Mouse (Mus musculus) CH12F3 (cell line): ENCODE measurements around the gene Polrmt.
"Not testable (repeated sequence)": the region's sequence is repeated elsewhere in the genome, so short reads cannot be mapped to it uniquely, and the experiment has no call there.

Experiments
- in situ Hi-C: fragments of 300-500 bp; cut with MboI; formaldehyde crosslinking; loops from 2 replicates; pipeline ENCODE4 v1.14.3; 2020; ENCODE audit warnings: low sequenced_read_pairs

The Polrmt gene

GRCm38 (mm10) chr10:79712499-79713126 is 33.8 kb downstream of the Polrmt start:
- in situ Hi-C loops: no loop called here

GRCm38 (mm10) chr10:79712029-79712428 is 34.4 kb downstream of the Polrmt start:
- in situ Hi-C loops: no loop called here

GRCm38 (mm10) chr10:79709307-79709706 is 37.1 kb downstream of the Polrmt start:
- in situ Hi-C loops: no loop called here

GRCm38 (mm10) chr10:79708668-79709067 is 37.7 kb downstream of the Polrmt start:
- in situ Hi-C loops: no loop called here

GRCm38 (mm10) chr10:79707759-79708158 is 38.6 kb downstream of the Polrmt start:
- in situ Hi-C loops: no loop called here

GRCm38 (mm10) chr10:79707162-79707561 is 39.2 kb downstream of the Polrmt start:
- in situ Hi-C loops: no loop called here

GRCm38 (mm10) chr10:79706406-79707094 is 39.8 kb downstream of the Polrmt start:
- in situ Hi-C loops: no loop called here

- in situ Hi-C loops: no loop called here
These were observed 40.4 kb downstream of the Polrmt start for GRCm38 (mm10) chr10:79705951-79706350.

GRCm38 (mm10) chr10:79704970-79705360 is 41.4 kb downstream of the Polrmt start:
- in situ Hi-C loops: no loop called here

- in situ Hi-C loops: no loop called here
These were observed 42.1 kb downstream of the Polrmt start, which contains the start of gene Bsg for GRCm38 (mm10) chr10:79704065-79704969. TSS of gene Bsg (plus strand) at chr10:79704491.

- in situ Hi-C loops: no loop called here
These were observed 42.8 kb downstream of the Polrmt start for GRCm38 (mm10) chr10:79703541-79703940.

- in situ Hi-C loops: not testable (repeated sequence)
These were observed 43.4 kb downstream of the Polrmt start for GRCm38 (mm10) chr10:79702970-79703369.

GRCm38 (mm10) chr10:79701443-79702129 is 44.8 kb downstream of the Polrmt start:
- in situ Hi-C loops: no loop called here

GRCm38 (mm10) chr10:79700676-79701075 is 45.7 kb downstream of the Polrmt start:
- in situ Hi-C loops: no loop called here

GRCm38 (mm10) chr10:79698459-79698858 is 47.9 kb downstream of the Polrmt start:
- in situ Hi-C loops: no loop called here

GRCm38 (mm10) chr10:79697916-79698315 is 48.5 kb downstream of the Polrmt start:
- in situ Hi-C loops: no loop called here

GRCm38 (mm10) chr10:79696129-79696651 is 50.2 kb downstream of the Polrmt start:
- in situ Hi-C loops: no loop called here

- in situ Hi-C loops: no loop called here
These were observed 50.9 kb downstream of the Polrmt start for GRCm38 (mm10) chr10:79695231-79696128.

GRCm38 (mm10) chr10:79694379-79694655 is 52.1 kb downstream of the Polrmt start:
- in situ Hi-C loops: no loop called here
